Mouse (Mus musculus) MEL-GATA-1-ER (cell line): ENCODE results near the gene Mapk10.

ENCODE experiments used
- DNase-seq: peaks from one replicate; pipeline ENCODE4 v3.0.0-alpha.2; 2012; ENCODE audit warnings: low read depth; ENCODE audit errors: extremely low read depth

The Mapk10 gene

DNA sequence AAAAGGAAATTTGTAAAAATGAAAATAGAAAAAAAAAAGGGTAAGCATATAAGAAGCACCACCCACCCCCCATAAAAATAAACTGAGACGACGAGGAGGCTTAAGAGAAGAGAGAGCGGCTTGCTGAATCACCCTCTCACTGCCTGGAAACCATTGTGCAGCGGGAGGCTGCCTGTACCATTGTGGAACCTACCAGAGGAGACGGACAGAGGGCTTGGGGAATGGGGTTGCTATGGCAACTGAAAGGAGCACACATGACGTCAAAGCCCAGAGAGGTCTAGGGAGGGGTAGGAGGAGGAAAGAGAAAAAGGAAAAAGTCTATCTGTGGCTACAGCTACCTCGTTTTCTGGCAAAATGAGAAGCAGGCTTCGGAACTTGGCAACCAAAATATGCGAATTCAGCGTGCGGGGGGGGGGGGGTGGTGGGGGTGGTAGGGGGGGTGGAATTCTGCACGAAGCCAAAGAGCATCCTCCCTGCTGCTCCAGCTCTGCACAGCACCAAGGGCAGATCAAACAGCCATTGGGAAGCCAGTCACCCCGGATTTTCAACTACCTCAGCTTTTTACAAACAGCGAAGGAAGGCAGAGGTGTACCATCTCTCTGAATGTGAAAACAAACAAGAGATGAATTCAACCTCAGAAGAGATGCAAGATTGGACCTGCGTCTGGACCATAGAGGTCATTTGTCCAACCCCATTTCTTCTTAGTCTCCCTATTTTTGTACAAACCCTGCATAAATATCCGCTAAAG is at the start of gene Mapk10:
TSS of gene Mapk10 (minus strand) at position 234 of the 748 bp plus-strand sequence.
- no peak for DNase-seq

GRCm38 (mm10) chr5:103256144-103256543 is 45.0 kb upstream of the Mapk10 start:
- no peak for DNase-seq

GRCm38 (mm10) chr5:103242430-103242829 is 31.3 kb upstream of the Mapk10 start:
- no peak for DNase-seq

DNA sequence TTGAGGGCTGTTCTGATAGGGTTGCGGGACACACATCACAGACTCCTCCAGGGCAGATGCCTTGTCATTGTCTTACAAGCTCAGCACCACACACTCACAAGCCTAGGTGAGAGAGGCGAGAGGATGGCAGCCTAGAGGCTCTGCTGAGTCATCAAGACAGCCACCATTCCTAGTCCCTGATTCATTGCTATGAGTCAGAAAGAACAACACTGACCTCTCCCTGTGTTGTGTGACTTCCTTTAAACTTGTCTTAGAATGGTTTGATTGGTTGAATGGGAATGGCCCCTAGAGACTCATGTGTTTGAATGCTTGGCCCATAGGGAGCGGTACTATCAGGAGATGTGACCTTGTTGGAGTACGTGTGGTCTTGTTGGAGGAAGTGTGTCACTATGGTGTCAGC is 20.7 kb upstream of the Mapk10 start:
- DNase-seq = no peak

DNA sequence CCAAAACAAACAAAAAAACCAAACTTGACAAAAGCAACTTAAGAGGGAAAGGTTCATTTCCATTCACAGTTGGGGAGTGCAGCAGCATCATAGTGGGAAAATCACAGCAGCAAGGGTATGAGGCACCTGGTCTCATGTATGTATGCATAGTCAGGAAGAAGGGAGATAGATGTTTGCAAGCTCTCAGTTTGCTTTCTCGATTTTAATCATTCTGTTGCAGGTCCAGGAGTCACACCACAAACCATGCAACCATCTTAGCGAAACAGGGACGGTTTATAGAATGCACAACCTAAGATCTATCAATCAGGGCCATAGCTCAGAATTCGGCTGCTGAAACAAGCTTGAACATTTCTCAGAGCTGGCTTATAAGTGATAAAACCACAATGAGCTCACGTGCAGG is 19.2 kb upstream of the Mapk10 start:
- no peak for DNase-seq

DNA sequence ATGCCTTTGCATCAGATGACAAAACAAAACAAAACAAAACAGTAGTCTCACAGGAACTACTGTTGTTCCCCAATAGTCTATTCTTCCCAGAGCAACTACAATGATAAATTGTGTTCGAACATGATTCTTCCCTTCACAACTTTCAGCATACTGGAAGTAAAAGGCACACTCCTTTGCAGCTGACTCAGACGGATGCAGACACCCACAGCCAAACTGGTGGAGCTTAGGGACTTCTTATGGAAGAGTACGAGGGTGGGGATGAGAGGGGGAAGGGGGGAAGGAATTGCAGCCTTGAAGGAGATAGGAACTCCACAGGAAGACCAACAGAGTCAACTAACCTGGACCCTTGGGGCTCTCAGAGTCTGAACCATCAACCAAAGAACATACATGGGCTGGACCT is 18.2 kb upstream of the Mapk10 start:
- no peak for DNase-seq

- DNase-seq = no peak
Observed at GRCm38 (mm10) chr5:103221997-103222396, 10.9 kb upstream of the Mapk10 start.

GRCm38 (mm10) chr5:103210644-103211043 is 490 bp downstream of the Mapk10 start:
- no peak for DNase-seq

DNA sequence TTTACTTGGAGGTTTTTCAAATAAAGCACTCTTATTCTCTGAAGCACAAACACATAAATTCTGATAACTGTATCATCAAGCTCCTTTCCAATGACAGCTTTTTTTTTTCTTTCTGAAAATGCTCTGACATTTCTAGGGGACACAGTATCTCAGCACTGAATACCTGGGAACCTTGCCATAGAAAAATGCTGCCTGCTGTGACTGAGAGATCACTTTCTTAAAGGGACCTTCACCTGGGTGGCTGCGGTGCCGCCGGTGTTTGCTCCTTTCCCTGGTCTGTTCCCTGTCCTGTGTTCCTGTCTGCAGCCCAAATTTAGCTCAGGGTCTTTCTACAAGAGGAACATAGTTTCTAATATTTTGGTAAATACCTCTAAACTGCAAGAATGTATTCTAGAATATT is 1.1 kb downstream of the Mapk10 start:
- DNase-seq = no peak

- DNase-seq = no peak
Observed at GRCm38 (mm10) chr5:103209486-103209885, 1.6 kb downstream of the Mapk10 start.

- DNase-seq = no peak
Observed at GRCm38 (mm10) chr5:103208869-103209268, 2.3 kb downstream of the Mapk10 start.

GRCm38 (mm10) chr5:103208021-103208511 is 3.1 kb downstream of the Mapk10 start:
- no peak for DNase-seq

DNA sequence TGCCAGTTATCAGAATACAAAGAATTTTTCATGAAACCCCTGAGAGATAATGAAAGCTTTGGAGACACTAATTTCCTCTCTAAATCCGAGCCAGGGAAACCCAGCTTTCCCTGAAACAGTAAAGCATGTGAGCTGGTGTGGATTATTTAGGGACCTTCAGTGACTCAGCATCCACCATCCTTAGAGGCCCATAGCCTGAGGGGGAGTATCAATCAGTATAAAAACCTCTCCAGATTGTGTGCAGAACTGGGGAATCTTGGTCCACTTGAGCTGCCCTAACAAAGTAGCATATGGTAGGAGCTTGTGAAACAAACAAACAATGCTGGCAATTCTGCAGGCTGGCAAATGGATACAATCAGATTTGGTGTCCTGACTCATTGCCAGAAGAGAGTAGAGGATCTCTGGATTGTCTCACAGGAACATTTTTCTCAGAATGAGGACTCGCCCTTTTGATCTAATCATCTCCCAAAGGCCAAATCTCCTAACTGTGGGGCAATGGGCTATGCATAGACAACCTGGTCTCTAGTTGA is 13.3 kb downstream of the Mapk10 start:
- DNase-seq = no peak

DNA sequence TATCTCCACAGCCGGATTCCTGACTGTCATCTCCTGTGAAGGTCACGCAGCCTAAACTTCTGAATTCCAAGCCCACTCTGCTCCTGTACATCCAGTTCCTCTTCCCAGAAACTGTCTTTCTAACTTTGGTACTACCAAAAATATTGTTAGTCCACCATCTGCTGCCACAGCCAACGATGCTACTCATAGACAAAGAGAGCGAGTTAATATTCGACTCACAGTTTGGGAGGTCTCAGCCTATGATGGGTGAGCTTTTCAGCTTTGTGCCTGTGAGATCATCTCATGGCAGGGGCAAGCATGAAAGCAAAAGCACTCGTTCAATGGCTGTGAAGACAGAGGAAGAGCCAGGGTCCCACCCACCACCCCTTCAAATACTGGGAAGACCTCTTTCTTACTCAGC is 16.6 kb downstream of the Mapk10 start:
- no peak for DNase-seq

- DNase-seq = no peak
Observed at GRCm38 (mm10) chr5:103193700-103194099, 17.4 kb downstream of the Mapk10 start.

- no peak for DNase-seq
Observed at GRCm38 (mm10) chr5:103191577-103191976, 19.6 kb downstream of the Mapk10 start.

DNA sequence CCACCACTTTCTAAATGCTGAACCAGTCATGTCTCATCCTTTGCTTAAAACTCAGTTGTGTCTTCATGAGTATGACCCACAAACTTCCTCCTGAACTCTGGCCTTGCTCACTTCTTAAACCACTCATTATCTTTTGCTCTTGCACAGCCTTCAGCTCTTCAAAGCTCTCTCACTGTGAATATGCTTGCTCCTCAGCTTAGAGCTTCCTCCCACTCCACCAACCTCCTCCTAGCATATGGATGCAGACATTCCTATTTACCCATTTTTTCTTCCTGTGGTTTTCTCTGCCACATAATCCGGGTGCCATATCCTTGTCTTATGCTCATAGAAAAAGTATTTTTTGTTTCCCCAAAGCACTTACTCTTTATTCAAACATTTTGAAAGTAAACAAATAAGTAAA is 26.9 kb downstream of the Mapk10 start:
- no peak for DNase-seq

GRCm38 (mm10) chr5:103181622-103182021 is 29.5 kb downstream of the Mapk10 start:
- no peak for DNase-seq

GRCm38 (mm10) chr5:103177010-103177409 is 34.1 kb downstream of the Mapk10 start:
- DNase-seq = no peak

DNA sequence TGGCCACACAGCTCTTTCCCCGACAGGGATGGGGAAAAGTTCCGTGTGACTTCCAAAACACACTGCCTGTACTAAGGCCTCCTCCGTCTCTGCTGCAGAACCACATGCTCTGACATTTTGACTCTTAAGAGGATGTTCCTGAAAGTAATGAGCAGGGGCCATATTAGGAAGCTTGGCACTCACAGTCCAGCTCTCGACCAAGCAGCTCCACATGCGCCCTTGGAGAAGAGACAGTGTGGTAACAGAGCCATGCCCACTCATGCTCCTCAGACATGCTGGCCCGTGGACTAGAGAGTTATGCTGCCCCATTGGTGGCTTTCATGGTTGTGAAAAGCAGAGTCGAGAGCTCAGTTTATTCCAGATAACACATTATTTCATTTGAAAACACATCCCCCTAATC is 35.1 kb downstream of the Mapk10 start:
- no peak for DNase-seq

DNA sequence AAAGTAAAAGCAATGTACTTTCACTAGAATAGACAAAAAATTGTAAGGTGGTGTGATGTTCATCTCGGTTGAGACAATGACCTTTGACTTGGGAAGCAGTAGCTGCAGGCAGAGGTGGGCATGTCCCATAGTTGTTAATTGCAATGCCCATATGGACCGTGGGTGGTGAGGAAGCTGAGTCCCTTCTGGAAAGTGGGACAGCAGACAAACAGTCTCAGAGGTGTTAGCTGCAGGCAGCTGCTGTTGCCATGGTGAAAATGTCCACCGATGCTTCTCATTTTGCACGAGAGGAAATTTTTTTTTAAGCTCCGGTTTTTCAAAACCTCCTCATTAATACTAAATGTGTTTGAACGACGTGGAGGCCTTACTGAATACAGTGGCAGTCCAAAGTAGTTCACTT is 36.5 kb downstream of the Mapk10 start:
- DNase-seq = no peak

GRCm38 (mm10) chr5:103171207-103171606 is 39.9 kb downstream of the Mapk10 start:
- DNase-seq = no peak

DNA sequence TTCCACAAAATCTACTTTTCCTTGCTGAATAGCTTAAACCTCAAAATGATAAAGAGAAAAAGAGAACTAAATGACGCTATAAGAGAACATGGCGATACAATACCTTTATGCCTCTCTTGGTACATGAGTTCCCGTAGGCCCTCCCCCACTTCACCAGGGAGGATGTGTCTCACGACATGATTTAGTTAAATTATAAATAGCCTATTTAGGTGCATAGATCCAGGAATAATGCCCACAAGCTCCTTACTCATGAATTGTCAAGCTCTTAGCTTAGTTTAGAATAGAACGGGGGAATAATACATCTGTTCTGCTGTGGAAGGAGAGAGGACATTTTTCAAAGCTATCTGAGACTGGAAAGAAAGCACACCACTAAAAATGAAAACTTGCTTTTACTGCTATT is 43.8 kb downstream of the Mapk10 start:
- DNase-seq = no peak
